Mouse (Mus musculus) adrenal gland, postnatal 14 days (tissue): ENCODE data around the gene Rnf144b. TPM values are rescaled to one million over a fixed set of nuclear protein-coding genes. Genes with fewer than 3 reads are reported as not detected.

Source experiments
- DNase-seq: peaks from one replicate; pipeline ENCODE4 v3.0.0; 2021; ENCODE audit warnings: mixed read lengths
- total RNA-seq: library from RNA; stranded (reverse); gene quantifications from 2 replicates; pipeline ENCODE4 v1.2.3, GENCODE M21; 2021

Gene Rnf144b
- total RNA-seq, 1 experiment from 2014 or later, result 11.7 TPM

DNA sequence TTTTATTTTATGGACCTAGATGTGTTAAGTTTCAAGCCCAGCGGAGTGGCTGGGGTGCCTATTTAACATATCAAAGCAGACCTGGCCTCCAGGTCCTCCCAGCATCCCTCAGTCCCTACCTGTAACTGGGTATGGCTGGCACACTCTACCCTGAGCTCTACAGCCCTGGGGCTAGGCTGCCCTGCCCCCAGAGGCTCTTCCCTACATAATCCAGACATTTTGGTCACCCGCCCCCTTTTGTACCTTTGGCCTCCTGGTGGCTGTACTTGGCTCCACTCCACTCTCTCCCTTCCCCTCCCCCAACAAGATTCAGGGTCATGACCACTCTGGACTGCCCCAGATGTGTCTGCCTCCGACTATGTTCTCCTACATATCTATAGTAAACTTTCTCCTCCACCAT is 2.0 kb downstream of the Rnf144b start:
- no peak for DNase-seq

DNA sequence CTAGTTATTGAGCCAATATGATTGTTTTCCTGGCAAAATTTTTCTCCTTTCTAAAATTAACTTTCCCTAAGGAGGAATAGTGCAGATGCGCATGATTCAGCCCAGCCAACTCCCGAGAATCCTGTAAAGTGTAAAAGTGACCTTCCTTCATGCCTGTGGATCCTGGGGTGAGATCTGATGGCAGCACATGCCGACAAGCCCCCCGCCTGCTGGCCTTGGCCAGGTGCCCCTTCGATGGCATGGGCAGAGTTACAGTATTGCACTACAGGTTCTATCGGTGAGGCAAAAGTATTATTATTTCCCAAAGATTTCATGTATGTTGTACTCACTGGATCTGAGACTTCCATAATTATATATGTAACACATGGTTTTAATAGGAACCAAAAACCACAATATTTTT is 2.5 kb downstream of the Rnf144b start:
- no peak for DNase-seq

DNA sequence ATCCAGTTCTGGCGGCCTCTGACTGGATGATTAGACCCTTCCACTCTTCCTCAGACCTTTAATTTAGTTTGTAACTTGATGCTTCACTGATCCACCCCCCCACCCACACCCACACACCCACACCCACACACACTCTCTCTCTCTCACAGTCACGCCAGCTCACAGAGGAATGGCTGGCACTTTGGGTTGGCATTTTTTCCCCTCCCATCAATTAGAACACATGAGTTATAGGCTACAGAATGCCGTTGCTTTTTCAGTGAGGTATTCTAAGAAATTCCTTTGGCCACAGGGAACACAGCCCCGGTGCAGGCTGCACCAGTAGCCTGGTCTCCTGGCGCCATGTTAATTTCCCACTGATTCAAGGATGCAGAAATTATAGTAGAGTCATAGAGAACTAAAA is 3.1 kb downstream of the Rnf144b start:
- no peak for DNase-seq

DNA sequence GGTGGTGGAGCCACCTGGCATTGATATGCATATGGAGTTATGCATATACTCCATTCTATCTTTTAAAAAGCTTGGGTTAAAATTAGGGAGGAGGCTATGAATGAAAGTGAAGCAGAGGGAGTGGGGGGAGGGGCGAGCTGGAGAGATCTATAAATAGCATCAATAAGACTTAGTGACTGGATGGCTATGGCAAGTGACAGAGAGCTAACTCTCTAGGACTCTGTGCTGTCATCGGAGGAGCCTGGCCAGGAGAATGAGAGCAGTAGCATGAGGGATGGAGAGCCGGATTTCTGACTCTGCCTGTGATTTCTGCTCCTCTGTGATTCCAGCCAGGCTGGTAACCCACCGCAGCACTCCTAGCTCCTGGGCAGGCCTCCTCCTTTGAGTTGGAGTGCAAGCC is 6.6 kb downstream of the Rnf144b start:
- no peak for DNase-seq

DNA sequence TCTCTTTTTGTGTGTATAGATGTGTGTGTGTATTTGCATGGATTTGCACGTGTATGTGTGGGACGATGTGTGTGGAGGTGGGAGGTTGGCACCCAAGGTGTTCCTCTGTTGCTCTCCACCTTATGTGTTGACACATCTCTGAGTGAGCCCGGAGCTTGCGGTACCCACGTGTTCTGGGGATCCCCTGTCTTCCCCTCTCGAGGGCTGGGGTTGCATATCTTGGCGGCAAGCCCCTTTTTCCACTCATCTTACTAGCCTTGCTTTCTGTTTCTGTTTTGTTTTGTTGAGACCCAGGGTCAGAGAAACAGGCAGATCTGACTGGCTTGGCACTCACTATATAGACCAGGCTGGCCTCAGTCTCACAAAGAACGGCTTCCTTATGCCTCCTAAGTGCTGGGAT is 10.6 kb downstream of the Rnf144b start:
- DNase-seq, result no peak

DNA sequence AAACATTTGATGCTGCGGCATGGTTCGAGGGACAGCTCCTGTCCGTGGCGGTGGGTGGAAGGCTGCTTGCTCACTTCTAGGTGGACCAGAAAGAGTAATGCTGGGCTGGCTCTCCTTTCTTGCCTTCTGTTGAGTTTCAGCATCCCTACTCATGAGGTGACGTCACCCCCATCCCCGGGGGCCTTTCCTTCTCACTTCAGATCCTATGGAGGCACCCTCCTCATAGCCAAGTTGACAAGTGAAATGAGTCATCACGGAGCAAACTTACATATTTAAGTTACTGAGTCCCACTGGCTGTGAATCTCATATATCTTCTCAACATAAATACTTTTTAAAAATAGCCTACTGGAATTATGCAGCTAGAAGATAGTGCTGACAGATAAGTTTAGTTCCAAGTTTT is 12.4 kb downstream of the Rnf144b start:
- DNase-seq, result no peak

DNA sequence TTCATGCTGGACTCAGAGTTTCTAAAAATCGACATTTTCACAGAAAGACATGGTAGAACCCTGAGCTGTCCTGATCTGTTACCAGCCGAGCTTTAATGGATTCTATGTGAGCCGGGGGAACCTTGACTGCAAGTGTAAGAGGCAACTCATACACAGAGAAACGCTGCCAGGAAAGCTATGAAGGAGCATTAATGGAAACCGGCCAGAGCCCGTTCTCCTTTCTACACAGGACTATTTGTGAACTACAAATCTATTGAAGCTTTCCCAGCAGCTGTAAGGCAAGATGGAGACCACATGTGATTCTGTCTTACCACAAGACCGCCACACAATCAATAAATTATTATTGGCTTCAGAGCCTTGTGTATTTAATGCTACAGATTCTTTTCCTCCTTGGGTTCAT is 13.3 kb downstream of the Rnf144b start:
- DNase-seq, result no peak

DNA sequence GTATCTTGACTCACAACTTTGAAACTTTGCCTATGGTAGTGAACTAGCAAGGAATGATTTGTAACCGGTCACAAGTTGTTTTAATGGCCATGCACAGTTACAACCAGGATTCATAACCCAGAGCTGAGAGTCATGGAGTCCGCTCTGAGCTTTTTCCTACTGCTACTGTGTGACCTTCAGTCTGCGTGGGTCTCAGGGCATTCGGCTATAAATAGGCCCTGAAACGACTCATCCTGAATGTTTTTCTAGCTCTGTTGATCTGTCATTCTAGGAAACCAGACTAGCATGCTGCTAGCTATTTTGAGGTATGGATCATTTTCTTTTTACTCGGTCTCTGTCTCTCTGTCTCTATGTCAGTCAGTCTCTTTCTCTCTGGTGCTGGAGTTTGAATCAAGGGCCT is 20.3 kb downstream of the Rnf144b start:
- no peak for DNase-seq

DNA sequence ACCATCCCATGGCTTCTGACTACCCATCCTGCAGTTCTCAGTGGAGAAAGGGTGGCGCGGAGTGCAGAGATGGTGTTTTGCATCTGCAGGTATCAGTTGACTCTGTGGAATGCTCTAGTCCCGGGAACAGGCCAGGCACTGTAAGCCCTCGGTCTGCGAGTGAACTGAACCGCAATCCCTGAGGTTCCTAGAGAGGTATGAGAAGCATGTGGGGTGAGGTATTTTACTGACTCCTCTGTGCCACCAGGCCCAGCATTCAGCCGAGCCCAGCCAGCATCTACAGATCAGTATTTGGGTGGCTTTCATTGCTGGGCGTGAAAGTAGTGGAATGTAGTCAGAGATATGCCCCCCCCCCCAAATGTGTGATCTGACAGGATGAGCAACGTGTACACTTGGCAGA is 23.5 kb downstream of the Rnf144b start:
- no peak for DNase-seq

DNA sequence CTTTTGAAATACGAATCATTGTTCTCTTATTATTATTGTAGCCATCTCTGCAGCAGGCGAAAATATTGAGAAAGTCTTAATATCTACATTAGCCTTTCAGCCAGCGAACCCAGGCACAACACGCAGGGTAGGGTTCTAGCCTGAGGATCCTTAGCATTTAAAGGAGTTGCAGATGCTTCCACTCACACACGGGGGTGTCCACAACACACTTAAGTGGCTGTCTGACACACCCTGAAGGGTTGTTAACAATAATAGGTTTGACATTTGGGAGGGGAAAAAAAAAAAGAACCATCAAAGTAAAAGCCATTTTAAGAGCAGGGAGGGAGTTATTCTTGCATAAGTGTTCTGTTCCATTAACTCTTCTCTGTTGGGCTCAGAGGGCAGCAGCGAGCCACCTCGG is 23.9 kb downstream of the Rnf144b start:
- DNase-seq, result no peak

DNA sequence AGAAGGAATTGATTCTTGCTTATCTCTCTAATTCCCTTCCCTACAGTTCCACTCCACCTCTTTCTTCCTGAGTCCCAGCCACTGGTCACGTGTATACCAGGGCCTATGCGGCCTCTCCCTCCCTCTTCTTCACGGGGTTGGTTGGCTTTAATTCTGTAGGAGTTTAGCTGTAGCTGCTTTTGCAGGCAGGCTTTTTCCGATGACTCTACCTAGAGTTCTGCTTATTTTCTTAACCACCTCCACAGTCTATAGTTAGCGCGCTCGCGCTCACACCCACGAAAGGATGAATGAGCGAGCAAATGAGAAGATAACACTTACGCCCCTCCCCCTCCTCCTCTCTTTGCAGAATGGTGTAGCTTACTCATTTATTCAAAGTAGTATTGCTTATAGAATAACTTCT is 26.1 kb downstream of the Rnf144b start:
- DNase-seq, result no peak

DNA sequence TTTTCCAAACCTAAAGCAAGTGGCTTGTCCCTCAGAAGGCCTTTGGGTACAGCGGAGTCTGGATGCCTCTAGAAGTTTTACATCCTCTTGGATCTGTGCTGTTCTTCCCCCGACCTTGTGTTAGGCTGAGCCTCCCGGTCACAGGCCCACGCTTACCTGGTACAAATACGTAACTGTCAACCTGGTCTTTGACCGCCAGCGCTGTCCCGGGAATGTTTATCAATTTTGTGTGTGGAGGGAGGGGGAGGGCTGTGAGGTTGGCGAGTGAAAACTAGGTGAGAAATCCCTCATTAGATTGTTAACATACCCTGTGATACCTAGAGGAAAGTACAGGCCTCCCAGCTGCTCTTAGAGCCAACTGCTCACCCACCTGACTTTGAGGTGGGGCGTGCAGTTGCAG is 27.5 kb downstream of the Rnf144b start:
- DNase-seq, result no peak

DNA sequence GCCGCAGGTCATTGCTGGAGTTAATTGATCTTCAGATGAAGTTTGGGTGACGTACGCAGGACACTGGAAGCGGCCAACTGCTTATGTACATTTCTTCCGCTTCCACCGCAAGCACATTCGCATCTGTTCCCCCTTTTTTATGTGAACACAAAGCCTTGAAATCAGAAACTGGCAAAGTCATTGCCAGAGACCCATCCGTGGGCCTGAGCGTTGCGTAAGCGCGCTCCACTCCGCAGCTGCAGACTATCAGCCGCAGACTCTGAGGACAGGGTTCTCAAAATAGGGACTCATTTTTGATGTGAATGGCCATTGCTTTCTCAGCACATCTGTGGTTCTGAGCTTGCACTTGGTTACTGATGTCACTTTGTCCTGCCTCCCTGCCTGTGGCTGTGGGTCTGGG is 28.6 kb downstream of the Rnf144b start:
- DNase-seq, result no peak

DNA sequence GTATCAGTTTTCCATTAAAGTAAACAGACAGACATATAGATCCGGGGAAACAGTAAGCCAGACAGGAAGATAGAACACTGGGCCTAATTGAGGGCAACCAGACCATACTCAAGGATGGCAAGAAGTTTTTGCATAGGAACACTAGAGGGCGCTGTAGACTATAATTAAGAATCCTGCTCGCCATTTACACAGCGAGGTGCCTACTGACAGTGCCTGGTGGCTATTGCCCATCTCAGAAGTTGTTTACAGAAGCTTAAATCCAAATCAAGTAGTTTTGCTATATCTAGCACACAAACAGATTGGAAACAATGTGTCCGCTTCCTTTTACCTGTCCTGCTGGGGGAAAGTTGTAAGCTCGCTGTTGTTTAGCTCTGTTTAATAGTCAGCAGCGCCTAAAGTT is 29.9 kb downstream of the Rnf144b start:
- DNase-seq, result peak; percentile 44

DNA sequence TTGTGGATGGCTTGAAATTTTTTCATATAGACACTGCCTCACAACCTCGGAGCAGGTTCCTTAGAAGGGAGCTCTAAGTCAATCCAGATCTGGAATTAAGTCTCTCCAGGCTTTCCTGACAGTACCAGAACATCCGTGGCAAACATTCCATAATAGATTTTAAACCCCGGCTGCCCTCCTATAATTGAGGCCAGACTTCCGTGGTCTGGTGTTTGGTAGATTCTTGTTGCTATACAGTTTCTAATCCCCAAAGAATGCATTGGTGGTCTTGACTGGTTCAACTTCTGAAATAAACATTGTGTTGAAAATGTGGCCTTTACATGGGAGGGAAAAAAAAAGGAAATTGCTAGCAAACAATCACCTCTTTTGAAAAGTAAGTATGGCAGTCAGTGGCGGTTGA is 30.8 kb downstream of the Rnf144b start:
- DNase-seq, result no peak

DNA sequence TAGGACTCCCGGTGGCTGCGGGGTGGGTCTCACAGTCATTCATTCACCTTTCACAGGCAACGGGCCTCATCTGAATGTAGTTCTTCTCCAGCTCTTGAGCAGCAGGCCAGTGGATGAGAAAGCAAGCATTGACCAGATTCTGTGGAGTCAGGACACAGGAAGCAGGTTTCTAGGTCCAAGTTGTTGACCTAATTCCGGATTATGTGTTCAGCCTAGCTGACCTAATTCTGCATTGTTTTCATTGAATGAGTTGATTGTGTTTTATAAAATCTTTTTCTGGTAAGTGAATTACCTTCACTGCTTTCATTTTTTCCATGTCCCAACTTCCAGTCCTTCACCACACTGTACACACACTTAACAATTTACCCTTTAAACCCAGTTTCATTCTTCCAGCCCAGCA is 32.4 kb downstream of the Rnf144b start:
- no peak for DNase-seq

DNA sequence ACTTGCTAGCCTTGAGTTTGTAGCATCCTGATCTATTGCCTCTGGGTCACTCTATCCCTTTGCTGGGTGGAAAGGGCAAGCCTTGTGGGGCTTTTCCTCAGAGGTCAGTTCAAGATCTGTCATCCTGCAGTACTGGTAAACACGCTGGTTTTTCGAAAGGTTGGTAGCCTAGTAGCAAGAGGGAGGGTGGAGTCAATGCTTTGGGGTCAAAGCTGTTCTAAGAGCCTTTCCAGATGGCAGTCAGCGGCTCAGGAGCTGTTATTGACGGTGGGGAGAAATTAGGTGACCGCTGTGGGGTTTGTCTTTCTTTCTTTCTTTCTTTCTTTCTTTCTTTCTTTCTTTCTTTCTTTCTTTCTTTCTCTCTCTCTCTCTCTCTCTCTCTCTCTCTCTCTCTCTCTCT is 34.4 kb downstream of the Rnf144b start:
- no peak for DNase-seq

DNA sequence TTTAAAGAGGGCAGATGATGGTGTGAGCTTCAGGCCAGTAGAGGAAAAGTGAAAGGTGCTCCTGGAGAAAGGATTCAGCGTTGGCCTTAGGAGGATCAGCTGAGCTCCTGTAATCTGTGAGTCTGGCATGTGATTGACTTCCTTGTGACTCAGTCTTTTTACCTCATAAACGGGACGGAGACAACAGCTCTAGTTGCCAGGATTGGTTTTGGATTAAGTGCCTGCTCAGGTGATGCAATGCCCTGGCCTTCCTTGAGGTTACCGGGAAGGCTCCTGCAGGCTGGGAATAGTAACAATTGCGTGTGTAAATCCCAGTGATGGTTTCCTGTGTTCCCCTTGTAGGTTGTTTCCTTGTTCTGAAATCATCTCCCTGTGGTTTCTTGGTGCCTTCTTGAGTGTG is 39.5 kb downstream of the Rnf144b start:
- no peak for DNase-seq

DNA sequence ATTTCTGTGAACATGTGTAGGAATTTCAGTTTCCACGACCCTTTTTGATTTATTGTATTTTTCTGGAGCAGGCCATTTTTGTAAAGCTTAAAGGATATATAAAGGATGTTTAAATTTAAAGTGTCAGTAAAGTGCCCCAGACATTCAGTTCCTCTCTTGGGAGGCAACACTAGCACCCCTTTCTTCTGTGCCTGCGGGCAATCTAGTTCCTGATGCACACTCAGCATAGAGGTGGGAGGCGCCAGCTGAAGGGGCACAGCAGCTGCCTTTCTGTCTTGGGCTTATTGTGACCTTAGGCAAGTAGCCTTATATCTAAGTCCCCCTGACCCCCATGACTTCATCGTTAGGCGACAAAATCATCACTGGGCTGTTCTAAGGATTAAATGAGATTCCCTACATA is 42.3 kb downstream of the Rnf144b start:
- DNase-seq, result no peak

DNA sequence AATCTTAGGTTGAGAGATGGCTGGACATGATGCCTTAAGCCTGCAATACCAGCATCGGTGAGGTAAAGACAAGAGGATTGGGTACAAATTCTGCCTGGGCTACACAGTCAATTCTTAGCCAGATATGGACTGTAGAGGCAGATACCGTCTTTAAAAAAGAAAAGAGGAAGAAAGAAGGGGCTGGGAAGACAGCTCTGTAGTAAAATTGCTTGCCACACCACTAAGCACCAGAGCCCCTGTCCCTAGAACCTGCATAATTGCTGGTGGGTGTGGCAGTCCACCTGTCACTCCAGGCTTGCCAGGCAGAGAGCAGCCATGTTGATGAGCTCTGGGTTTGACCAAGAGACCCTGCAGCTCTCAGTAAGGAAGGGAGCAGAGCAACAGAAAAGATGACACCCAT is 42.8 kb downstream of the Rnf144b start:
- no peak for DNase-seq

DNA sequence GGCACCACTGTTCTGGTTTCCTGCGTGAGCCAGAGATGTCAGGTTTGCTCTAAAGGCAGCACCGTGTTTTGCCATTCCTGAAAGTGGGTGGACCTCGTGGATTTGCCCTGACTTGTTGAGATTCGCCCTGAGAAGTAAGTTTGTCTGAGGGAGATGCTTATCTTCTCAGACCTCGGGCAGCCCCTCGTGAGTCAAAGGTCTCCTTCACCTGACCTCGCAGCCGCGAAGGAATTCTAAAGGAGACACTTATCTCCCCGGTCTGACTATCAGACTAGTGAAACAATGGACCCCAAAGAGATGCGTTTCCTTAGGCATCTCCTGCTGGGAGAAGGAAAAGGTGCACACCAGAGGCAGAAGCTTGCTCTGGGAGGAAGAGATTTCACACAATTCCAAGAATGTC is 46.0 kb downstream of the Rnf144b start:
- no peak for DNase-seq

DNA sequence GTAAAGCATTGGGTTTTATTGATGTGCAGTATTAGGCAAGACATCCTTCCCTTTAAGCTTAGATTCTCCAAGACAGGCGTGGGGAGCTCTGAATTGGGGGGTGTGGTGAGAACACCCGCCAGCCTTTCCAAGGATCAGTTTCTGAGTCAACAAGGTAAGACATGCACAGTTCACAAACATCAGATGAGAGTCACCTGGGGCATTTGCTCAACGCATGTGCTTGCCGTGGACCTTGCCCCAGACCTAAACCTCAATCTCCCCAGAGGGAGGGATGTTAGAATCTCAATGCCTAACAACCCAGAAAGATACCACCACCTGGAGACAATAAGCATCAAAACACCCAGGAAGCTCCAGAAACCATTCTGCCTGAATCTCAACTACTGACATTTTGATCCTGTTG is 47.6 kb downstream of the Rnf144b start:
- no peak for DNase-seq

DNA sequence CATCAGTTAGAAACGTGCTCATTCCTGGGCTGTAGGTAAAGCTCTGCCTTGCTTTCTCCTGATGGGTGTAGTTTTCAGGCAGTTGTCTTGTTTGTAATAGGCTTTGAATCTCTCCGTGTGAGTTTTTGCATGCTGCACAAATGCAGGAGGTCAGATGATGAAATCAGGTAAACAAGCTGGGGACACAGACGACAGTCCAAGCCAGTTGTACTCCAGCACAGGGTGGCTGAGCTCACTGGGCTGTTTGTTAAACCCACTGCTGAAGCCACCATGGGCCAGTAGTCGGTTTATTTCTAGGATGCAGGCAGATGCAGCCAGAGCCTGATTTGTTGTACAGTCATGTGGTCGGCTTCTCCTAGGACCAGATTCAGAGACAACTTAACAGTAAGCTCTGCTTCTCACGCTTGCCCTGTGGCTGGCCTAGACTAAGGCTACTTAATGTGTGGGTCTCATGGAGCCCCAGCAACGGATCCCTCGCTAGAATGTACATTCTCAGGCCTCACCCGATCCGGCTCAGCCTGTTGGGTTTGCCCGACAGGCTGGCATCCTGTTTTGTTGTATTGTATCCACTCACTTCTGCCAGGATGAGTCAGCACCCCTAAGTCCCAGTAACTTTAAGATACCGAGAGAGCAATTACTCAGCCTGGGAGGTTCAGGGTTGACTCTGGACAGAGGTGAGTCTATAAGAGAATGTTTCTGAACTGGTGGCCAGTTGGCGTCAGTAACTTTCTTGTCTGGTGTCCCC is 48.5 kb downstream of the Rnf144b start:
- DNase-seq, result peak; percentile 19

DNA sequence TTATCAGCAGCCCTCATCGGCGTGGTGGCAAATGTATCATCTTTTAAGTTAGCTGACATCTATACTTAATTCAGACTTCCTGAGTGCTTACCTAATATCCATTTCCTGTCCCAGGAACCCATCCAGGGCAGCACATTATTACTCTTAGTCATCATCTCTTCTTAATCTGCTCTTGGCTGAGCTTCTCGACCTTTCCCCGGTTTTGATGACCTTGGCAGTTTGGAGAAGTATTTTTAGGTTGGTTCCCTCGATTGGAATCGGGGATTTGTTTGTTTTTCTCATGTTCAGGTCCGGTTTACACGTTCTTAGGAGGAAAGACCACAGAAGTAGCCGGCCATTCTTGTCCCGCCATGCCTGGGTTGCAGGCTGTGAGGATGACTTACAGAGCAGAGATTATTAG is 50.4 kb downstream of the Rnf144b start:
- DNase-seq, result no peak

DNA sequence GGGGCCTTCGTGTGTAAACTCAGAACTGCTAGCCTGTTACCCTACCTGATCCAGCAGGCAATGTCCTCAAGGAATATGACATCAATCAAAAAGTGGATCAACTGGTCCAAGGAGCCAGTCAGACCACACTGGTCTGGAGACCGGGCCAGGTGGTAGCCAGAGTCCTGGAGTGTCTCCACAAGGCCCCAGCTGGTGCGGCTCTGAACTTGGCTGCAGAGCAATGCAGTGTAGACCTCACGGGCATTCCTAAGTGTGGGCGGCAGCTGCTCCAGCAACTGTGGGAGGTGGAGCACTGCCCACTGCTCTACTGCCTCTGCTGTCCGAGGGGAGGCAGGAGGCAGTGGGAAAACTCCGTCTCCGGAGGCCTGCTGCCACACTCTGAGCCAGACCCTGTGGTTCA is 55.7 kb downstream of the Rnf144b start:
- no peak for DNase-seq
